Mouse (Mus musculus) testis, adult 2 months (tissue): ENCODE results near the gene BC052040.

Experiments
- CTCF ChIP-seq: fragments of 200-500 bp; IDR thresholded peaks from 2 replicates; pipeline ENCODE4 v1.5.1; 2012; ENCODE audit warnings: low read depth, mild to moderate bottlenecking, inconsistent platforms, low read length, moderate library complexity; ENCODE audit not compliant: control insufficient read depth, insufficient read depth, insufficient replicate concordance
- POLR2A ChIP-seq: fragments of 200-500 bp; IDR thresholded peaks from 2 replicates; pipeline ENCODE4 v1.6.1; 2012; ENCODE audit warnings: low read depth, mild to moderate bottlenecking, inconsistent platforms, low read length, moderate library complexity; ENCODE audit not compliant: control insufficient read depth

GRCm38 (mm10) chr2:115605829-115606336 lies 24.4 kb downstream of the BC052040 start:
- TF ChIP-seq CTCF, result no peak
- TF ChIP-seq POLR2A, result no peak
